Mouse (Mus musculus) heart, embryonic 15.5 days (tissue): ENCODE results near the gene Rbm33. TPM values are rescaled to one million over a fixed set of nuclear protein-coding genes. Genes with fewer than 3 reads are reported as not detected.
A peak's percentile ranks its signal among the peaks of the same experiment; 100 is the strongest.

Experiments
- ATAC-seq: fragments of 200-750 bp; cut with Nextera tagmentation; replicated peaks from 2 replicates; pipeline ENCODE4 v1.8.0; 2017; ENCODE audit warnings: low read depth, moderate TSS enrichment; ENCODE audit not compliant: insufficient number of reproducible peaks, insufficient read depth, low FRiP score
- H3K27ac ChIP-seq: fragments of 300-500 bp; sonication (generic); 2 replicates; pipeline ENCODE4 v1.5.1; 2015; ENCODE audit warnings: mild to moderate bottlenecking, inconsistent platforms
- H3K27me3 ChIP-seq: fragments of 300-500 bp; sonication (generic); 2 replicates; pipeline ENCODE4 v1.6.1; 2015; ENCODE audit warnings: inconsistent platforms
- H3K36me3 ChIP-seq: fragments of 300-500 bp; sonication (generic); 2 replicates; pipeline ENCODE4 v1.6.1; 2015; ENCODE audit warnings: mild to moderate bottlenecking, inconsistent platforms
- H3K4me1 ChIP-seq: fragments of 300-500 bp; sonication (generic); replicated peaks from 2 replicates; pipeline ENCODE4 v1.6.1; 2015; ENCODE audit warnings: inconsistent platforms
- H3K4me2 ChIP-seq: fragments of 300-500 bp; sonication (generic); 2 replicates; pipeline ENCODE4 v1.6.1; 2015; ENCODE audit warnings: inconsistent platforms, mild to moderate bottlenecking, moderate library complexity
- H3K4me3 ChIP-seq: fragments of 300-500 bp; sonication (generic); 2 replicates; pipeline ENCODE4 v1.5.1; 2015; ENCODE audit warnings: mild to moderate bottlenecking, inconsistent platforms
- H3K9ac ChIP-seq: fragments of 300-500 bp; sonication (generic); 2 replicates; pipeline ENCODE4 v1.6.1; 2015; ENCODE audit warnings: mild to moderate bottlenecking, inconsistent platforms
- H3K9me3 ChIP-seq: fragments of 300-500 bp; sonication (generic); replicated peaks from 2 replicates; pipeline ENCODE4 v1.6.1; 2016; ENCODE audit warnings: inconsistent platforms
- WGBS: fragments of 180-500 bp; shearing (Covaris S2); methylation state at CpG from one replicate; pipeline ENCODE4 v1.1.7; 2015; ENCODE audit warnings: mixed read lengths; 5-methylcytosine and 5-hydroxymethylcytosine counted together
- polyA plus RNA-seq: library from polyadenylated mRNA; unstranded; fragments of >200 nt; fragmentation: Nextera tagmentation; extraction: Ambion mirVana; gene quantifications from 2 replicates; pipeline ENCODE4 v1.2.1, GENCODE M21; 2015

Rbm33 gene
- polyA plus RNA-seq, 1 experiment from 2014 or later = 9.3 TPM

DNA sequence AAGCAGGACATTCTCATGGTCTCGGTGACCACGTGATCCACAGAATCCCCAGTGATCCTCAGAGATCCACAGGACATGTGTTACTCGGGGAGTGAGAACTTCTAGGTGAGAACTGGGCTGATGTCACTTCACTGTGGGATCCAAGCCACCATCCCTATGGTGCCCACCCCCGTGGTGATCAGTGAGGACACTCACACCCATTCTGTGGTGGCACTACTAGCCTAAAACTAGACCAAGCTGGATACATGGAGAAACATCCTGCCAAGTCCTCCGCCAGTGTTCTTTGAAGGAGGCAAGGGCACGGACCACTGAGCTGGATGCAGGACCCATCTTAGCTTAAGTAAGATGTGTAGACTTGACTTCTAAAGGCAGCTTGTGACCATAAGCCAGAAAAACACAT lies 17.6 kb upstream of the Rbm33 start:
- Histone ChIP-seq H3K4me1 (no peaks in the 10 kb centered on the region), H3K36me3 (no peaks in the 10 kb centered on the region), H3K4me3 (no peak overlapping the region), H3K9ac (no peak overlapping the region), H3K27ac (no peak overlapping the region), H3K4me2 (no peak overlapping the region), H3K27me3 (no peaks in the 10 kb centered on the region), H3K9me3 (no peaks in the 10 kb centered on the region)
- ATAC-seq = no peak
- WGBS = 76% methylated on average over 6 of the region's 6 CpGs

DNA sequence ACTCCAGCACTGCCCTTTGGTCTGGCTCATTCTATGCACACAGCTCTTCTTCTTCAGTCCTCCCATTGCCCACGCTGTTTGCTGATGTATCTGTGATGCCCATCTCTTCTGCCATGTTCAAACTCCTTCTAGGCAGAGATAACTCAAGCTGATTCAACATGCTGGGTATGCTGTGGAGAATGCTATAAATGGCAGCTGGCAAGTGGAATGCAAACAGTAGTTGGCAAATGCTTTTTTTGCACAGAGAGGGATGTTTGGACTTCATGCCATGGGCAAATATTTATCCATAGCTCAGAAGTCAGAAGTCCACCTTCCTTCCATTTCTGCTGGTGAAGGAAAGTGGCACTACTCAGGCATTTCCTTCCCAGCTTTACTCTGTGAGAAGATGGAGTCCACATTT lies 14.2 kb upstream of the Rbm33 start:
- Histone ChIP-seq H3K4me1 (no peaks in the 10 kb centered on the region), H3K4me2 (no peak overlapping the region), H3K4me3 (no peak overlapping the region), H3K27ac (no peak overlapping the region), H3K9ac (no peak overlapping the region), H3K9me3 (no peaks in the 10 kb centered on the region), H3K27me3 (no peaks in the 10 kb centered on the region), H3K36me3 (no peaks in the 10 kb centered on the region)
- 67% methylated on average over 1 of the region's 1 CpGs for WGBS
- no peak for ATAC-seq

- ATAC-seq = no peak
- no peak overlapping the region for H3K4me3 ChIP-seq
- no peaks in the 10 kb centered on the region for H3K27me3 ChIP-seq
- H3K9me3 ChIP-seq = no peaks in the 10 kb centered on the region
- H3K36me3 ChIP-seq = no peaks in the 10 kb centered on the region
- no peak overlapping the region for H3K9ac ChIP-seq
- H3K4me2 ChIP-seq = no peak overlapping the region
- no peak overlapping the region for H3K27ac ChIP-seq
- H3K4me1 ChIP-seq = no peaks in the 10 kb centered on the region
Measured at GRCm38 (mm10) chr5:28304551-28304950, 12.4 kb upstream of the Rbm33 start.

- H3K36me3 ChIP-seq = no peaks in the 10 kb centered on the region
Measured at GRCm38 (mm10) chr5:28315526-28315925, 1.4 kb upstream of the Rbm33 start.

GRCm38 (mm10) chr5:28316151-28316721 lies 685 bp upstream of the Rbm33 start:
- Histone ChIP-seq H3K27ac (peak overlapping the region; percentile 100), H3K9ac (peak overlapping the region; percentile 100), H3K36me3 (no peaks in the 10 kb centered on the region), H3K27me3 (no peaks in the 10 kb centered on the region), H3K4me2 (peak overlapping the region; percentile 71), H3K4me3 (peak overlapping the region; percentile 97), H3K9me3 (no peaks in the 10 kb centered on the region), H3K4me1 (peaks cover 18% of the 10 kb centered on the region)
- no peak; the same call in 1 of the 2 replicates for ATAC-seq
- WGBS = 2% methylated on average over 14 of the region's 14 CpGs

More at GRCm38 (mm10) chr5:28315526-28315925, 1.4 kb upstream of the Rbm33 start:
- H3K4me3 ChIP-seq = no peak overlapping the region
- no peak overlapping the region for H3K4me2 ChIP-seq
- WGBS = 56% methylated on average over 8 of the region's 8 CpGs
- H3K9ac ChIP-seq = no peak overlapping the region
- H3K27ac ChIP-seq = no peak overlapping the region
- H3K27me3 ChIP-seq = no peaks in the 10 kb centered on the region
- no peaks in the 10 kb centered on the region for H3K9me3 ChIP-seq
- no peak for ATAC-seq
- H3K4me1 ChIP-seq = peaks cover 15% of the 10 kb centered on the region

DNA sequence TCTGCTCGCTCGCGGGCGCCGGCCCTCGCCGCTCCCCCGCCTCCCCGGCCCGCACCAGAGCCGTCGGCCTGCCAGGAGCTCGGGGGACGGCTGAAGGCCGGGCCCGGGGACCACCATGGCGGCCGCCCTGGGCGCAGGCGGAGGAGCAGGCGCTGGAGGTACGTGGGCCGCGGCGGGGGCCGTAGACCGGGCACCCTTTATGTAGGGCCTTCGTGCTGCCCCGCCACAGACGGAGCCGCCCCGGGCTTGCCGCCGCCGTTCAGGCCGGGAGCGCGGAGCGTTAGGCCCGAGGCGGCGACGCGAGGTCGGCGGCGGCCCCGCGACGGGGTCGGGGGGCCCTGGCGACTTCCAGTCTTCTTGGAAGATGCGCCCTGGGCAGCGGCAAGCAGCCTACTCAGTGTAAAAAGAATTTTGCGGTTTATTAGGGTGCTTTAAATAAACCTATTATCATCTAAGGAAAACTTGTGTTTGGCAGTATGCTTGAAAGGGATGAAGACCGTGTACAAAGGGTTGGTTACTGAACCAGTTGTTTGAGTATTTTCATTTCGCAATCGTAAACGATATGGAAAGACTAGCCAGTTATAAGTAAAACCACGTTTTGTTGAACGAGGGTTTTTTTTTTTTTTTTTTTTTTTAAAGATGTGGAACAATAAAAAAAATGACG lies 464 bp downstream of the Rbm33 start:
- Histone ChIP-seq H3K36me3 (no peaks in the 10 kb centered on the region), H3K27ac (peak overlapping the region; percentile 100), H3K4me2 (peak overlapping the region; percentile 71), H3K9ac (peak overlapping the region; percentile 100), H3K9me3 (no peaks in the 10 kb centered on the region), H3K27me3 (no peaks in the 10 kb centered on the region), H3K4me3 (peak overlapping the region; percentile 97), H3K4me1 (peaks cover 18% of the 10 kb centered on the region)
- ATAC-seq = peak; percentile 70
- WGBS = 0% methylated on average over 40 of the region's 62 CpGs

GRCm38 (mm10) chr5:28317917-28318267 lies 971 bp downstream of the Rbm33 start:
- Histone ChIP-seq H3K4me1 (peaks cover 18% of the 10 kb centered on the region), H3K36me3 (no peaks in the 10 kb centered on the region), H3K9me3 (no peaks in the 10 kb centered on the region), H3K27ac (no peak overlapping the region), H3K9ac (peak overlapping the region; percentile 100), H3K4me2 (peak overlapping the region; percentile 71), H3K27me3 (no peaks in the 10 kb centered on the region), H3K4me3 (peak overlapping the region; percentile 97)
- no peak for ATAC-seq
- WGBS = under 1% methylated on average over 3 of the region's 3 CpGs

DNA sequence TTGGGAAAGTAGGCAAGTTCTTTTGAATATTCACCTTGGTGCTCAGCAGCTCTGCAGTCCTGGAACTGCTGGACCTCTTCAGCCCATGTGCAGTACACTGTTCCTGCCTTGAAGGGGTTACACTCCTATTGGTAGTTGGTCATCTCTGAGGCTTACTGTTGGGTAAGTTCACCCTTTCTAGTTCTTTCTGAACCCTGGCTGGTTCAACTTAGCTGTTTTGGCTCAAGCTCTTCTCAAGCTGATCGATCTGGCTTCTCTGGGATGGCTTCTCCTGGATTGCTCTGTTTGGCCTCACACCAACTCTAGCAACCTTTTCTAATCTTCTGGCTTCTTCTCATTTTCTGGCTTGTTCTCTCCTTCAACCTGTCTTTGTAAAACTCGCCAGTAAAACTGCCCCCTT lies 1.8 kb downstream of the Rbm33 start:
- Histone ChIP-seq H3K9ac (0 out of 2 replicates have a peak overlapping the region, but pooled peaks have one; percentile 21), H3K27ac (no peak overlapping the region), H3K27me3 (no peaks in the 10 kb centered on the region), H3K4me1 (peaks cover 20% of the 10 kb centered on the region), H3K9me3 (no peaks in the 10 kb centered on the region), H3K4me3 (peak overlapping the region; percentile 97), H3K4me2 (peak overlapping the region; percentile 71), H3K36me3 (no peaks in the 10 kb centered on the region)
- WGBS = 61% methylated on average over 2 of the region's 2 CpGs
- ATAC-seq = no peak

GRCm38 (mm10) chr5:28321769-28322168 lies 4.8 kb downstream of the Rbm33 start:
- Histone ChIP-seq H3K9me3 (no peaks in the 10 kb centered on the region), H3K4me2 (no peak overlapping the region), H3K27ac (no peak overlapping the region), H3K4me3 (no peak overlapping the region), H3K4me1 (peaks cover 26% of the 10 kb centered on the region), H3K9ac (no peak overlapping the region), H3K36me3 (no peaks in the 10 kb centered on the region), H3K27me3 (no peaks in the 10 kb centered on the region)
- WGBS = 94% methylated on average over 1 of the region's 1 CpGs
- ATAC-seq = no peak

DNA sequence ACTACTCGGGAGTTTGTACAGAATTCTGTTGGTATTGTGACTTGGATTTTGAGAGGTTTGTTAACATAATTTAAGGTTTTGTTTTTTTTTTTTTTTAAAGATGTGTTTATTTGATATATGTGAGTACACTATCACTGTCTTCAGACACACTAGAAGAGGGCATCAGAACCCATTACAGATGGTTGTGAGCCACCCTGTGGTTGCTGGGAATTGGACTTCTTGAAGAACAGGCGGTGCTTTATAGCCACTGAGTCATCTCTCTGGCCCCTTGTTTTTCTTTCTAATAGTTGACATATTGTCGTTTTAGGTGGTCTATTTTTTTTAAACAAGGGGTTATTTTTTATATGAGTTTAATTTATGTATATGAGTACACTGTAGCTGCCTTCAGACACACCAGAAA lies 5.3 kb downstream of the Rbm33 start:
- H3K4me2 ChIP-seq = no peak overlapping the region
- no peaks in the 10 kb centered on the region for H3K9me3 ChIP-seq
- H3K27ac ChIP-seq = no peak overlapping the region
- no peak for ATAC-seq
- H3K27me3 ChIP-seq = no peaks in the 10 kb centered on the region
- no peak overlapping the region for H3K9ac ChIP-seq
- H3K4me3 ChIP-seq = no peak overlapping the region
- H3K4me1 ChIP-seq = peaks cover 26% of the 10 kb centered on the region
- WGBS = 79% methylated on average over 3 of the region's 3 CpGs
- H3K36me3 ChIP-seq = no peaks in the 10 kb centered on the region

DNA sequence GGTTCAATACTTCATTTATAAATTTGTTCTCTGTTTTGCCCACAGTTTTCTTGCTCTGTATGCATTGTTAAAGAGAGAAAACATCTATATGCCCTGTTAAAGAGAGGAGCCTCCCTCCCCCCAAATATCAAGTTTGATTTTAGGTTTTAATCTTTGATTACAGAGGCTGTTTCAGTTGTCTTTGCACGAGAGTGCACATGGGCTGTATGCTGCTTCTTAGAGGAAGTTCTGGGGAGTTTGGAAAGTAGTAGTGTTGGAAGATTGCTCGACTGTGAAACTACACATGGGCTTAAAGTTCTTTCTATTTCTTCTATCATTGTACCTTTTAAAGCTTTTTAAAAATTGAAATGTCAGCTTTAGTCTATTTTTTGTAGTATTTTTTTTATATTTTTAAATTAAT lies 6.9 kb downstream of the Rbm33 start:
- no peak overlapping the region for H3K27ac ChIP-seq
- 60% methylated on average over 2 of the region's 2 CpGs for WGBS
- no peak overlapping the region for H3K4me2 ChIP-seq
- no peak overlapping the region for H3K9ac ChIP-seq
- no peak for ATAC-seq
- H3K36me3 ChIP-seq = no peaks in the 10 kb centered on the region
- H3K27me3 ChIP-seq = no peaks in the 10 kb centered on the region
- H3K4me1 ChIP-seq = peaks cover 19% of the 10 kb centered on the region
- H3K4me3 ChIP-seq = no peak overlapping the region
- H3K9me3 ChIP-seq = no peaks in the 10 kb centered on the region

- Histone ChIP-seq H3K27me3 (no peaks in the 10 kb centered on the region), H3K36me3 (no peaks in the 10 kb centered on the region), H3K9me3 (no peaks in the 10 kb centered on the region), H3K4me1 (peaks cover 15% of the 10 kb centered on the region), H3K27ac (no peak overlapping the region), H3K4me3 (no peak overlapping the region), H3K4me2 (no peak overlapping the region), H3K9ac (no peak overlapping the region)
- WGBS = 48% methylated on average over 1 of the region's 1 CpGs
- ATAC-seq = no peak
Measured at GRCm38 (mm10) chr5:28324457-28324856, 7.5 kb downstream of the Rbm33 start.
